In genomic region chr16:92382508-92382907, GRCm38 (mm10) we compare ENCODE assay signal across 13 mouse cellular contexts. TPM values are rescaled to one million over a fixed set of nuclear protein-coding genes. Genes with fewer than 3 reads are reported as not detected.
DNase-seq lines count a peak whose midpoint lies in the region; ATAC-seq and TF ChIP-seq lines count a peak whose summit lies in the region.
"Had no signal": no experiment of that assay in that cellular context is flagged by ENCODE, and none has a peak within 500 bp of the region (broad histone marks: within the 10 kb centered on the region; RNA-seq: fewer than 3 reads in every experiment).

No protein-coding gene starts in this region.

- no peaks in the 10 kb centered on the region for H3K36me3 ChIP-seq in lung, postnatal 0 days (ENCODE audit: insufficient read depth, low read length)
- H3K36me3 ChIP-seq in hindbrain, embryonic 16.5 days (ENCODE audit: control insufficient read depth, insufficient read depth, low read length) = no peaks in the 10 kb centered on the region

- TF ChIP-seq EP300 in lung, postnatal 0 days (IDR thresholded peaks at IDR 0.05) = no peak

- no peaks in the 10 kb centered on the region for H3K27me3 ChIP-seq in lung, postnatal 0 days (replicated peaks; ENCODE audit: insufficient read depth, low read length)
- H3K27me3 ChIP-seq in hindbrain, embryonic 16.5 days (replicated peaks; ENCODE audit: control insufficient read depth, insufficient read depth, low read length) = no peaks in the 10 kb centered on the region

- DNase-seq in lung, postnatal 0 days (ENCODE audit: low spot score) = peak; percentile 26
- no peak for DNase-seq in lung, adult 18-20 months
- DNase-seq in left cerebral cortex, adult 9 months (ENCODE audit: low spot score in 2 of 2) = peak; percentile 47 to 77
- DNase-seq in right cerebral cortex, postnatal 4 days = peak; percentile 63
- DNase-seq in adrenal gland, adult 2 months = no peak
- DNase-seq in gastrocnemius, postnatal 10 days = no peak
- DNase-seq: adrenal gland, postnatal 25 days; gastrocnemius, postnatal 14 days; kidney, postnatal 4 days; liver, postnatal 0 days had no signal

- no peak overlapping the region for H3K4me2 ChIP-seq in lung, postnatal 0 days (replicated peaks; ENCODE audit: low read depth, low read length)
- H3K4me2 ChIP-seq in hindbrain, embryonic 16.5 days (ENCODE audit: low read length) = no peak overlapping the region

- H3K9me3 ChIP-seq in lung, postnatal 0 days (ENCODE audit: low read length) = no peaks in the 10 kb centered on the region
- H3K9me3 ChIP-seq in hindbrain, embryonic 16.5 days (ENCODE audit: control insufficient read depth, low read length) = no peaks in the 10 kb centered on the region

- 35% methylated on average over 6 of the region's 6 CpGs for whole genome bisulfite sequencing in lung, postnatal 0 days
- WGBS in hindbrain, embryonic 16.5 days = 32% methylated on average over 6 of the region's 6 CpGs

- no peaks in the 10 kb centered on the region for H3K4me1 ChIP-seq in lung, postnatal 0 days (ENCODE audit: insufficient read depth, low read depth, low read length)
- H3K4me1 ChIP-seq in hindbrain, embryonic 16.5 days (ENCODE audit: control insufficient read depth, insufficient read depth, low read depth, low read length) = peaks cover 7% of the 10 kb centered on the region

- no peak overlapping the region for H3K9ac ChIP-seq in lung, postnatal 0 days (replicated peaks; ENCODE audit: low read depth)
- H3K9ac ChIP-seq in hindbrain, embryonic 16.5 days (ENCODE audit: low read depth, low read length) = no peak overlapping the region
- H3K9ac ChIP-seq: liver, postnatal 0 days had no signal

- no peak overlapping the region for H3K27ac ChIP-seq in lung, postnatal 0 days (ENCODE audit: low read length)
- H3K27ac ChIP-seq in hindbrain, embryonic 16.5 days (ENCODE audit: low read depth, low read length) = no peak overlapping the region

- peak; percentile 39; the same call in 1 of the 2 replicates for ATAC-seq in lung, postnatal 0 days
- ATAC-seq in hindbrain, embryonic 16.5 days = peak; percentile 91
- ATAC-seq: liver, postnatal 0 days had no signal

- no peak overlapping the region for H3K4me3 ChIP-seq in lung, postnatal 0 days (ENCODE audit: low read depth, low read length)
- no peak overlapping the region for H3K4me3 ChIP-seq in hindbrain, embryonic 16.5 days (ENCODE audit: low read length)

- TF ChIP-seq CTCF in lung, postnatal 0 days (IDR thresholded peaks at IDR 0.05) = no peak

RNA-seq across cellular contexts. Expression of gene Kcne1, which starts 23.2 kb away (rescaled TPM):
- 0.14 TPM in 1 of 2 replicates, not detected in the other for polyA plus RNA-seq in lung, postnatal 0 days (2015; fragmentation: Nextera tagmentation; extraction: Ambion mirVana)
- polyA plus RNA-seq in hindbrain, embryonic 16.5 days (2015; fragmentation: Nextera tagmentation; extraction: Ambion mirVana) = 0.19 and 0.28 TPM in 2 replicates
- total RNA-seq in adrenal gland, adult 2 months (2021) = under 1 TPM in 1 of 2 experiments, not detected in 1; 0.17 TPM
- polyA plus RNA-seq in adrenal gland, adult 2 months (2012; rRNA removed) = 0.41 TPM in 1 of 2 replicates, not detected in the other
- total RNA-seq in gastrocnemius, postnatal 10 days (2021) = not detected
- total RNA-seq: adrenal gland, postnatal 25 days; ES-E14; gastrocnemius, postnatal 14 days had no signal
- polyA plus RNA-seq: liver, postnatal 0 days; spleen, adult 2 months had no signal

Comparison
In these comparisons a context has a peak if more than half of its experiments do, and no peak if none do; other contexts are left out.
1. DNase-seq: peak in lung, postnatal 0 days (single experiment), left cerebral cortex, adult 9 months (2 of 2) and right cerebral cortex, postnatal 4 days (single experiment); none in lung, adult 18-20 months (0 of 2), adrenal gland, adult 2 months (single experiment) and gastrocnemius, postnatal 10 days (single experiment).